Mouse (Mus musculus): Measurements from ENCODE around the gene Fubp1. TPM values are rescaled to one million over a fixed set of nuclear protein-coding genes. Genes with fewer than 3 reads are reported as not detected.

The Fubp1 gene
- polyA plus RNA-seq, 1 experiment from 2014 or later, result 482 TPM

DNA sequence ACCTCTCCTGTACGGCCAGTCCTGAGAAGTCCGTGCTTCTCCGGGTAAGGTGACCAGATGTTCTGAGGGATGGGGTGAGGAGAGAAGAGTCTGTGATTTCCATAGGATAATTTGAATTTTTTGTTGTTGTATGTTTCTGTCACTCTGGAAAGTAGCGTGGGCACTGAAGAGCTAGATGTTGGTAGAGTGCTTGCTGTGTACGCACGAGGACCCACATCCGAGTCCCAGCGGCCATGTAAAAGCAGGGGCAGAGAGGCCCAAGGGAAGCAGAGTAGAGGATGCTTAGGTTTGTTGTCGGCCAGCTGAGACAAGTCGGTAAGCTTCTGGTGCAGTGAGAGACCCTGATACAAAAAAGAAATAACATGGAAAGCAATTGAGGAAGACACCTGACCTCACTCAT is 42.2 kb upstream of the Fubp1 start:
- Histone ChIP-seq H3K27ac (replicated peaks; ENCODE audit: low read depth, low read length) (no peak overlapping the region), H3K27me3 (ENCODE audit: control insufficient read depth, insufficient read depth, low read length) (peaks cover 8% of the 10 kb centered on the region), H3K9me3 (replicated peaks; ENCODE audit: control insufficient read depth, low read length) (no peaks in the 10 kb centered on the region), H3K36me3 (replicated peaks; ENCODE audit: control insufficient read depth, insufficient read depth, low read depth, low read length) (no peaks in the 10 kb centered on the region), H3K4me3 (ENCODE audit: low read depth, low read length) (no peak overlapping the region), H3K4me1 (ENCODE audit: control insufficient read depth, insufficient read depth, low read length) (0 out of 2 replicates have a peak, but pooled peaks cover 2% of the 10 kb centered on the region), H3K9ac (replicated peaks; ENCODE audit: low read length) (no peak overlapping the region), H3K4me2 (ENCODE audit: low read depth, low read length) (no peak overlapping the region)
- ATAC-seq (replicated peaks; ENCODE audit: insufficient number of reproducible peaks, low FRiP score, low TSS enrichment, low read depth), result no peak
- DNase-seq (ENCODE audit: low spot score), result no peak
- 90% methylated on average over 10 of the region's 10 CpGs for WGBS

DNA sequence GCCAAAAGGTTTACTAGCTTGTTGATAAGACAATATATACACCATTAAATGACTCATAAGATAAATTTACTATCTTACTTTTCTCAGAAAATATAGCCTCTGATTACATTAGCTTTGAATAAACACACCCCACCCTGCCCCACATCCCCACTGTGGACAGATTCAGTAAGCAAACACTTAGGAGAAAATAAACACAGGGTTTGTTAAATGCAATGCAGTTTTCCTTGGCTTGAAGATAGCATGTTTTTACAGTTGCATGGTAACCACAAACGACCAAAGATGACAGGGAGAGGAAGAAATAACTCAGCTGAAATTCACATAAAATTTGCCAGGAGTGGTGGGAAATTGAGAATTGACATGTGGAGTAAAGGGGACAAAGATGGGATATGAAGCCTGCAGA is 39.8 kb upstream of the Fubp1 start:
- H3K4me3 ChIP-seq (ENCODE audit: low read depth, low read length), result no peak overlapping the region
- DNase-seq (ENCODE audit: low spot score) (no peak), ATAC-seq (replicated peaks; ENCODE audit: insufficient number of reproducible peaks, low FRiP score, low TSS enrichment, low read depth) (no peak)
- peaks cover 7% of the 10 kb centered on the region for H3K27me3 ChIP-seq (ENCODE audit: control insufficient read depth, insufficient read depth, low read length)
- no peaks in the 10 kb centered on the region for H3K9me3 ChIP-seq (replicated peaks; ENCODE audit: control insufficient read depth, low read length)
- H3K4me2 ChIP-seq (ENCODE audit: low read depth, low read length), result no peak overlapping the region
- 0 out of 2 replicates have a peak, but pooled peaks cover 2% of the 10 kb centered on the region for H3K4me1 ChIP-seq (ENCODE audit: control insufficient read depth, insufficient read depth, low read length)
- no peaks in the 10 kb centered on the region for H3K36me3 ChIP-seq (replicated peaks; ENCODE audit: control insufficient read depth, insufficient read depth, low read depth, low read length)
- no peak overlapping the region for H3K9ac ChIP-seq (replicated peaks; ENCODE audit: low read length)
- WGBS, result 52% methylated on average over 1 of the region's 1 CpGs
- no peak overlapping the region for H3K27ac ChIP-seq (replicated peaks; ENCODE audit: low read depth, low read length)

DNA sequence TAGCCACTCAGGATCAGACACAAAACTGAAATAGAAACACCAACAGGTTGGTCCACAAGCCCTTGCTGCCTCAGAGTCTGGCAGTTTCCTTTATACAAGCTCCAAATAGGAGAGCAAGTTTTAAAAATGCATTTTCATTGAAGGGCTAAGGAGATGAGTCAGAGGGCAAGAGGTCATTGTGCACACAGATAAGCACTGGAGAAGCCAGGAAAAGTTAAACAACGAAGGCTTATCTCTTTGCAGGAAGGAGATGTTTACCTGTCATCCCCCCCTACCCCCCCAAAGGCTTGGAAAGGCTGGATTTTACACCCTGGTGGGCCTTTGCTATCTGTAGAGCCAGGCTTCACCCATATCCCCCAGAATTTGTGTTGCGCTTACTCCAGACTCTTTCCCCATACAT is 39.0 kb upstream of the Fubp1 start:
- ATAC-seq (replicated peaks; ENCODE audit: insufficient number of reproducible peaks, low FRiP score, low TSS enrichment, low read depth) (no peak), DNase-seq (ENCODE audit: low spot score) (no peak)
- H3K27ac ChIP-seq (replicated peaks; ENCODE audit: low read depth, low read length), result no peak overlapping the region
- H3K4me2 ChIP-seq (ENCODE audit: low read depth, low read length), result no peak overlapping the region
- no peak overlapping the region for H3K4me3 ChIP-seq (ENCODE audit: low read depth, low read length)
- WGBS, result 71% methylated on average over 2 of the region's 2 CpGs
- H3K9me3 ChIP-seq (replicated peaks; ENCODE audit: control insufficient read depth, low read length), result no peaks in the 10 kb centered on the region
- peaks cover 2% of the 10 kb centered on the region; the same call in 1 of the 2 replicates for H3K27me3 ChIP-seq (ENCODE audit: control insufficient read depth, insufficient read depth, low read length)
- H3K4me1 ChIP-seq (ENCODE audit: control insufficient read depth, insufficient read depth, low read length), result no peaks in the 10 kb centered on the region
- no peaks in the 10 kb centered on the region for H3K36me3 ChIP-seq (replicated peaks; ENCODE audit: control insufficient read depth, insufficient read depth, low read depth, low read length)
- no peak overlapping the region for H3K9ac ChIP-seq (replicated peaks; ENCODE audit: low read length)

DNA sequence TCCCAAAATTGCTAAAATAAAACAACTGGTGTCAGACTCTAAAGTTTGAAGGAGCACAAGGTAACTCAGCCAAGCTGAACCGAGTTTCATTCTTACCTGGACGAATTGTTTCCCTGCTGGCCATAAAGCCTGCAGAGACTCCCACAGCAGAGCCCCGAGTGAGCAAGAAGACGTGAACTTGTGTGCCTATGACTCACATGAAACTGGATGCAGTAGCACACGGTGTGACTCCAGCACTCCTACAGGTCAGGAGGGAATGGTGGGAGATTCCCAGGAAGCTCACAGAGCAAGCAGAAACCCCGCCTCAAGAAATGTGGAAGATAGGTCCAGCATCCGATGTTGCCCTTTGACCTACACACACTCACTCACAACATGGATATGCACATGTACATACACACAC is 38.4 kb upstream of the Fubp1 start:
- Histone ChIP-seq H3K27me3 (ENCODE audit: control insufficient read depth, insufficient read depth, low read length) (no peaks in the 10 kb centered on the region), H3K4me3 (ENCODE audit: low read depth, low read length) (no peak overlapping the region), H3K36me3 (replicated peaks; ENCODE audit: control insufficient read depth, insufficient read depth, low read depth, low read length) (no peaks in the 10 kb centered on the region), H3K27ac (replicated peaks; ENCODE audit: low read depth, low read length) (no peak overlapping the region), H3K9ac (replicated peaks; ENCODE audit: low read length) (no peak overlapping the region), H3K4me1 (ENCODE audit: control insufficient read depth, insufficient read depth, low read length) (no peaks in the 10 kb centered on the region), H3K9me3 (replicated peaks; ENCODE audit: control insufficient read depth, low read length) (no peaks in the 10 kb centered on the region), H3K4me2 (ENCODE audit: low read depth, low read length) (no peak overlapping the region)
- DNase-seq (ENCODE audit: low spot score) (no peak), ATAC-seq (replicated peaks; ENCODE audit: insufficient number of reproducible peaks, low FRiP score, low TSS enrichment, low read depth) (no peak)
- 68% methylated on average over 7 of the region's 7 CpGs for WGBS

DNA sequence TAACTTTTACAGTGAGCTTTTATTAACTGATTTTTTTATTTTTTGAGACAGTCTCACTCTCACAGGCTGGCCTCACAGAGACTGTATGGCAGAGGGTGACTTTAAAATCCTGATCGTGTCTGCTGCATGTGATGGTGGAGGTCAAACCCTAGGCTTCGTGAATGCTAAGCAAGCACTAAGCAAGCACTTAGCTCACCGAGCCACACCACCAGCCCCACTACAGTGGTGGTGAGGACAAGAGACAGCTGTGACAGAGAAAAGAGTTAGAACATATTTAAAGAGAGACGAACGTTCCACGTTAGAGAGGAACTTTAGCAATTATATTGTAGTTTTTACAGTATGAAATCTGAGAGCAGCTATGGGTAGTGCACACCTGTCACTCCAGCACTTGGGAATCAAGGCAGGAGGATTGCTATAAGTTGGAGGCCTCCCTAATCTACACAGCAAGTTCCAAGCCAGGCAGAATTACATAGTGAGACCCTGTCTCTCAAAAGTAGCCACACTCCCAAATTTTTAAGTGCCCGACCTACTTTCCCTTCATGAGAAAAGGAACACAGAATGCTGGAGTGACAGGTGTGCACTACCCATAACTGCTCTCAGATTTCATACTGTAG is 37.8 kb upstream of the Fubp1 start:
- H3K4me1 ChIP-seq (ENCODE audit: control insufficient read depth, insufficient read depth, low read length), result no peaks in the 10 kb centered on the region
- no peaks in the 10 kb centered on the region for H3K36me3 ChIP-seq (replicated peaks; ENCODE audit: control insufficient read depth, insufficient read depth, low read depth, low read length)
- DNase-seq (ENCODE audit: low spot score) (no peak), ATAC-seq (replicated peaks; ENCODE audit: insufficient number of reproducible peaks, low FRiP score, low TSS enrichment, low read depth) (no peak)
- no peaks in the 10 kb centered on the region for H3K27me3 ChIP-seq (ENCODE audit: control insufficient read depth, insufficient read depth, low read length)
- H3K9me3 ChIP-seq (replicated peaks; ENCODE audit: control insufficient read depth, low read length), result no peaks in the 10 kb centered on the region
- no peak overlapping the region for H3K4me2 ChIP-seq (ENCODE audit: low read depth, low read length)
- WGBS, result 86% methylated on average over 7 of the region's 7 CpGs
- no peak overlapping the region for H3K9ac ChIP-seq (replicated peaks; ENCODE audit: low read length)
- no peak overlapping the region for H3K4me3 ChIP-seq (ENCODE audit: low read depth, low read length)
- H3K27ac ChIP-seq (replicated peaks; ENCODE audit: low read depth, low read length), result no peak overlapping the region

DNA sequence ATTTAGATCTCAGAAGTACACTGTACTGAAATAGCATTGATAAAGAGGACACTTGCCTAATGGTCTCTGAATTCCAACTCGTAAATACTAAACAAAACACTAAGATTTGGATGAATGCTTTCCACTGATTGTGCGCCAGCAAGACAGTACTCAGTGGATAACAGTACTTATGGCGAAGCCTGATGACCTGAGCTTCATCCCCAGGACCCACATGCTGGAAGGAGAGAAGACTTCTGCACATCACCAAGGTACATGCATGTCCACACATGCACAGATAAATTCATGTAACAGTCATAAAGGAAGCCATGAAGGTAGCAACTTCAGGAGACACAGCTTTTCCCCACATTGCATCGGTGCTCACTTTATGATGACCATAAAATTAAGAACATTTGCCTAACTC is 31.4 kb upstream of the Fubp1 start:
- 90% methylated on average over 4 of the region's 4 CpGs for WGBS
- Histone ChIP-seq H3K4me2 (ENCODE audit: low read depth, low read length) (no peak overlapping the region), H3K27me3 (ENCODE audit: control insufficient read depth, insufficient read depth, low read length) (no peaks in the 10 kb centered on the region), H3K9ac (replicated peaks; ENCODE audit: low read length) (no peak overlapping the region), H3K36me3 (replicated peaks; ENCODE audit: control insufficient read depth, insufficient read depth, low read depth, low read length) (no peaks in the 10 kb centered on the region), H3K9me3 (replicated peaks; ENCODE audit: control insufficient read depth, low read length) (no peaks in the 10 kb centered on the region), H3K4me1 (ENCODE audit: control insufficient read depth, insufficient read depth, low read length) (no peaks in the 10 kb centered on the region), H3K27ac (replicated peaks; ENCODE audit: low read depth, low read length) (no peak overlapping the region), H3K4me3 (ENCODE audit: low read depth, low read length) (no peak overlapping the region)
- DNase-seq (ENCODE audit: low spot score), result no peak
- ATAC-seq (replicated peaks; ENCODE audit: insufficient number of reproducible peaks, low FRiP score, low TSS enrichment, low read depth), result no peak

DNA sequence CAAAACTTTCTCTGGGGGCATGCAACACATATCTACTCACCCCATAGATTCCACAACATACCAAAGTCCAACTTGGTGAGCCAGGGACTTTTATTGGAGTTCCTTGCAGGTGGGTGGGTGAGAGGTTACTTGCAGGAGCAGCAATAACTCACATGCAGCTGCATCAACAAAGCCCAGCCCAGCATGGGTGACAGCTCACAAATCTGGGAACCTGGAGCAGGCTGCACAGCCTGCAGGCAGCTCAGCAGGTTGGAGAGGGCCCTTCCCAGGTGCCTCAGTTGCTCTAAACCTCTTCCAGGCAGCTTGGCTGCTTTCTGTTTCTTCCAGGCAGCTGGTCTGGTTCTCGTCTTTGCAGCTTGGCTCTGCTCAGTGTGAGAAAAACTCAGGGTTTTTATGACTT is 30.9 kb upstream of the Fubp1 start:
- no peak overlapping the region for H3K4me3 ChIP-seq (ENCODE audit: low read depth, low read length)

DNA sequence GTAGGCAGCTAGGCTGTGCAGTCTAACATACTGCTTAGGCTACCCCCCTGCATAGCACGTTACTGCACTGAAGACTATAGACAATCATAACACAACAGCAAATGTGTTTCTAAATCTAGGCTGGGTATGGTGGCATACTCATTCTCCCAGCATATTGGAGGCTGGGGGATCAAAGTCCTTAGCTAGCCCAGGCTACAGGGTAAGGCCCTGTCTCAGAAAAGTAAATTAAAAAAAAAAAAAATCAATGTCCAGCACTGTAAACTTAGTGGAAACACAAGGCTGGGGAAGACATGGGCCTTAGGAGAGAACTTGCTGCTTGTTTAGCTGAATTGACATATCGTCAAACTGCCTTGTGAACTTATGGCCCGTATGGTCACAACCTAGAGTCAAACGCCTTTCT is 29.6 kb upstream of the Fubp1 start:
- ATAC-seq (replicated peaks; ENCODE audit: insufficient number of reproducible peaks, low FRiP score, low TSS enrichment, low read depth) (no peak), DNase-seq (ENCODE audit: low spot score) (no peak)
- Histone ChIP-seq H3K9me3 (replicated peaks; ENCODE audit: control insufficient read depth, low read length) (no peaks in the 10 kb centered on the region), H3K4me1 (ENCODE audit: control insufficient read depth, insufficient read depth, low read length) (no peaks in the 10 kb centered on the region), H3K9ac (replicated peaks; ENCODE audit: low read length) (no peak overlapping the region), H3K27ac (replicated peaks; ENCODE audit: low read depth, low read length) (no peak overlapping the region), H3K4me3 (ENCODE audit: low read depth, low read length) (no peak overlapping the region), H3K4me2 (ENCODE audit: low read depth, low read length) (no peak overlapping the region), H3K36me3 (replicated peaks; ENCODE audit: control insufficient read depth, insufficient read depth, low read depth, low read length) (no peaks in the 10 kb centered on the region; the same call in 1 of the 2 replicates), H3K27me3 (ENCODE audit: control insufficient read depth, insufficient read depth, low read length) (no peaks in the 10 kb centered on the region)
- 94% methylated on average over 4 of the region's 4 CpGs for WGBS

More for the DNA sequence above, 30.9 kb upstream of the Fubp1 start:
- Histone ChIP-seq H3K36me3 (replicated peaks; ENCODE audit: control insufficient read depth, insufficient read depth, low read depth, low read length) (no peaks in the 10 kb centered on the region), H3K27me3 (ENCODE audit: control insufficient read depth, insufficient read depth, low read length) (no peaks in the 10 kb centered on the region), H3K9ac (replicated peaks; ENCODE audit: low read length) (no peak overlapping the region), H3K4me2 (ENCODE audit: low read depth, low read length) (no peak overlapping the region), H3K27ac (replicated peaks; ENCODE audit: low read depth, low read length) (no peak overlapping the region), H3K9me3 (replicated peaks; ENCODE audit: control insufficient read depth, low read length) (no peaks in the 10 kb centered on the region), H3K4me1 (ENCODE audit: control insufficient read depth, insufficient read depth, low read length) (no peaks in the 10 kb centered on the region)
- 64% methylated on average over 1 of the region's 1 CpGs for WGBS
- no peak for ATAC-seq (replicated peaks; ENCODE audit: insufficient number of reproducible peaks, low FRiP score, low TSS enrichment, low read depth)
- DNase-seq (ENCODE audit: low spot score), result no peak
